Mouse (Mus musculus) urinary bladder, postnatal 25 days (tissue): ENCODE measurements around the gene 9130023H24Rik.

Source experiments
- DNase-seq: peaks from one replicate; pipeline ENCODE4 v3.0.0; 2022; ENCODE audit warnings: low spot score

Gene 9130023H24Rik

GRCm38 (mm10) chr7:128246496-128247391 is 8.9 kb upstream of the 9130023H24Rik start, which contains the start of gene Tgfb1i1:
Tgfb1i1 (plus strand) TSS chr7:128246812.
- DNase-seq = peak; percentile 65

- DNase-seq = no peak
Measured at GRCm38 (mm10) chr7:128245547-128245946, 7.7 kb upstream of the 9130023H24Rik start.

GRCm38 (mm10) chr7:128244410-128245025 is 6.7 kb upstream of the 9130023H24Rik start:
- no peak for DNase-seq

GRCm38 (mm10) chr7:128243921-128244320 is 6.1 kb upstream of the 9130023H24Rik start:
- DNase-seq = no peak

GRCm38 (mm10) chr7:128242331-128242730 is 4.5 kb upstream of the 9130023H24Rik start:
- DNase-seq = no peak

GRCm38 (mm10) chr7:128240131-128240784 is 2.4 kb upstream of the 9130023H24Rik start:
- DNase-seq = no peak

- DNase-seq = no peak
Measured at GRCm38 (mm10) chr7:128238991-128239390, 1.2 kb upstream of the 9130023H24Rik start.

- no peak for DNase-seq
Measured at GRCm38 (mm10) chr7:128237593-128237926, 271 bp downstream of the 9130023H24Rik start.

GRCm38 (mm10) chr7:128236856-128237592 is 807 bp downstream of the 9130023H24Rik start, which contains the start of gene Armc5:
Armc5 (plus strand) TSS chr7:128237342.
- peak; percentile 86 for DNase-seq

GRCm38 (mm10) chr7:128236426-128236825 is 1.4 kb downstream of the 9130023H24Rik start:
- DNase-seq = no peak

- DNase-seq = no peak
Measured at GRCm38 (mm10) chr7:128235481-128235880, 2.4 kb downstream of the 9130023H24Rik start.

- no peak for DNase-seq
Measured at GRCm38 (mm10) chr7:128234796-128235195, 3.0 kb downstream of the 9130023H24Rik start.

GRCm38 (mm10) chr7:128231741-128232140 is 6.1 kb downstream of the 9130023H24Rik start:
- DNase-seq = no peak

- DNase-seq = no peak
Measured at GRCm38 (mm10) chr7:128220936-128221335, 16.9 kb downstream of the 9130023H24Rik start.

- DNase-seq = no peak
Measured at GRCm38 (mm10) chr7:128219952-128220351, 17.9 kb downstream of the 9130023H24Rik start.

- DNase-seq = no peak
Measured at GRCm38 (mm10) chr7:128209826-128210225, 28.0 kb downstream of the 9130023H24Rik start.

- peak; percentile 59 for DNase-seq
Measured at GRCm38 (mm10) chr7:128208187-128208586, 29.6 kb downstream of the 9130023H24Rik start.

- no peak for DNase-seq
Measured at GRCm38 (mm10) chr7:128206152-128206551, 31.7 kb downstream of the 9130023H24Rik start, which contains the start of gene Cox6a2. Cox6a2 (minus strand) TSS chr7:128206387.

- DNase-seq = no peak
Measured at GRCm38 (mm10) chr7:128205695-128206094, 32.1 kb downstream of the 9130023H24Rik start.

GRCm38 (mm10) chr7:128204179-128204578 is 33.7 kb downstream of the 9130023H24Rik start:
- no peak for DNase-seq

GRCm38 (mm10) chr7:128203071-128203470 is 34.8 kb downstream of the 9130023H24Rik start:
- no peak for DNase-seq

- no peak for DNase-seq
Measured at GRCm38 (mm10) chr7:128201607-128202006, 36.2 kb downstream of the 9130023H24Rik start.
